Mouse (Mus musculus) liver, postnatal 0 days (tissue): Measurements from ENCODE around the gene Clec2i. TPM values are rescaled to one million over a fixed set of nuclear protein-coding genes. Genes with fewer than 3 reads are reported as not detected.
A peak's percentile ranks its signal among the peaks of the same experiment; 100 is the strongest.

ENCODE experiments used
- ATAC-seq: fragments of 200-750 bp; cut with Nextera tagmentation; 2 replicates; pipeline ENCODE4 v1.8.0; 2017; ENCODE audit warnings: mild to moderate bottlenecking, moderate library complexity
- DNase-seq: peaks from one replicate; pipeline ENCODE4 v3.0.0-alpha.2; 2016
- H3K27ac ChIP-seq: fragments of 300-500 bp; sonication (generic); 2 replicates; pipeline ENCODE4 v1.5.1; 2014; ENCODE audit warnings: antibody characterized with exemption, moderate library complexity, mild to moderate bottlenecking, low read depth
- H3K27me3 ChIP-seq: fragments of 300-500 bp; sonication (generic); 2 replicates; pipeline ENCODE4 v1.6.1; 2014; ENCODE audit warnings: low read length, control low read depth, mixed read lengths; ENCODE audit not compliant: insufficient read depth
- H3K36me3 ChIP-seq: fragments of 300-500 bp; sonication (generic); replicated peaks from 2 replicates; pipeline ENCODE4 v1.6.1; 2014; ENCODE audit warnings: mild to moderate bottlenecking, control low read depth, low read length, moderate library complexity, mixed read lengths; ENCODE audit not compliant: insufficient read depth
- H3K4me1 ChIP-seq: fragments of 300-500 bp; sonication (generic); 2 replicates; pipeline ENCODE4 v1.6.1; 2014; ENCODE audit warnings: antibody characterized with exemption, mild to moderate bottlenecking, control low read depth; ENCODE audit not compliant: insufficient read depth
- H3K4me2 ChIP-seq: fragments of 300-500 bp; sonication (generic); 2 replicates; pipeline ENCODE4 v1.6.1; 2014; ENCODE audit warnings: low read depth, mild to moderate bottlenecking, low read length, moderate library complexity, mixed read lengths
- H3K4me3 ChIP-seq: fragments of 300-500 bp; sonication (generic); 2 replicates; pipeline ENCODE4 v1.5.1; 2014; ENCODE audit warnings: low read depth, low read length
- H3K9ac ChIP-seq: fragments of 300-500 bp; sonication (generic); replicated peaks from 2 replicates; pipeline ENCODE4 v1.6.1; 2014; ENCODE audit warnings: mild to moderate bottlenecking, moderate library complexity
- H3K9me3 ChIP-seq: fragments of 300-500 bp; sonication (generic); 2 replicates; pipeline ENCODE4 v1.6.1; 2016; ENCODE audit warnings: mild to moderate bottlenecking, control low read depth, low read length, mixed read lengths
- CTCF ChIP-seq: sonication (generic); IDR thresholded peaks from 2 replicates; pipeline ENCODE4 v1.5.1; 2016; ENCODE audit warnings: antibody characterized with exemption, low read depth
- EP300 ChIP-seq: IDR thresholded peaks from 2 replicates; pipeline ENCODE4 v1.6.1; 2016; ENCODE audit warnings: antibody characterized with exemption, low read depth, mild to moderate bottlenecking
- WGBS: fragments of 180-500 bp; shearing (Covaris S2); extraction: QIAGEN DNeasy Blood & Tissue Kit; methylation state at CpG from one replicate; pipeline ENCODE4 v1.1.7; 2014; ENCODE audit not compliant: insufficient replicate concordance; 5-methylcytosine and 5-hydroxymethylcytosine counted together
- polyA plus RNA-seq: library from polyadenylated mRNA; unstranded; fragments of >200 nt; fragmentation: Nextera tagmentation; extraction: Ambion mirVana; gene quantifications from 2 replicates; pipeline ENCODE4 v1.2.1, GENCODE M21; 2015

The Clec2i gene
- polyA plus RNA-seq, 1 experiment from 2014 or later: 0.27 TPM

- Histone ChIP-seq H3K27me3 (no peaks in the 10 kb centered on the region), H3K36me3 (no peaks in the 10 kb centered on the region; the same call in 1 of the 2 replicates), H3K4me2 (no peak overlapping the region), H3K4me3 (no peak overlapping the region), H3K27ac (no peak overlapping the region), H3K9me3 (no peaks in the 10 kb centered on the region), H3K9ac (no peak overlapping the region), H3K4me1 (peaks cover 19% of the 10 kb centered on the region)
- ATAC-seq: no peak
- WGBS: 36% methylated on average over 3 of the region's 3 CpGs
- TF ChIP-seq CTCF: no peak
- no peak for TF ChIP-seq EP300
- no peak for DNase-seq
Measured at GRCm38 (mm10) chr6:128852766-128853165, 34.6 kb upstream of the Clec2i start.

- ATAC-seq (peak; percentile 48), DNase-seq (peak; percentile 64)
- Histone ChIP-seq H3K4me1 (peaks cover 19% of the 10 kb centered on the region), H3K9ac (no peak overlapping the region), H3K9me3 (no peaks in the 10 kb centered on the region), H3K36me3 (no peaks in the 10 kb centered on the region; the same call in 1 of the 2 replicates), H3K27ac (no peak overlapping the region), H3K27me3 (no peaks in the 10 kb centered on the region), H3K4me2 (no peak overlapping the region), H3K4me3 (no peak overlapping the region)
- TF ChIP-seq EP300: no peak
- TF ChIP-seq CTCF: peak; percentile 83
- WGBS: 46% methylated on average over 12 of the region's 12 CpGs
Measured at GRCm38 (mm10) chr6:128854024-128854820, 33.2 kb upstream of the Clec2i start.

DNA sequence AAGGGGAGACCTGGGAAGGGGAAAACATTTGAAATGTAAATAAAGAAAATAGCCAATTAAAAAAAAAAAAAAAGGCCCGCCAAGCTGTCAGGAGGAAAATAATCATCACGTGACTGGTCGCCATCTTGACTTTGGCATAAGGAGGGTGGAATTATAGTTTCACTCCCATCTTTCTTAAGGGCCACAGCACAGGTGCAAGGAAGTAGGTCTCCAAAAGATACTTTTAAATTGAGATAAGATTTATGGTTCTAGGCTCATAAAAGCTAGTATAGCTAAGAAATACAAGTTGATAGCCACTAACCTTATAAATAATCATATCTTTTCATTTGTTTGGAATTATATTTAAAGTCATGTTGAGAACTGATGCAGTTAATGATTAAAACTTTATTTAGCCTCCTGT lies 32.5 kb upstream of the Clec2i start:
- 83% methylated on average over 3 of the region's 3 CpGs for WGBS
- Histone ChIP-seq H3K4me1 (peaks cover 19% of the 10 kb centered on the region), H3K36me3 (no peaks in the 10 kb centered on the region), H3K9ac (no peak overlapping the region), H3K9me3 (no peaks in the 10 kb centered on the region), H3K27me3 (no peaks in the 10 kb centered on the region), H3K27ac (no peak overlapping the region), H3K4me3 (no peak overlapping the region), H3K4me2 (no peak overlapping the region)
- TF ChIP-seq EP300: no peak
- ATAC-seq: no peak
- DNase-seq: no peak

DNA sequence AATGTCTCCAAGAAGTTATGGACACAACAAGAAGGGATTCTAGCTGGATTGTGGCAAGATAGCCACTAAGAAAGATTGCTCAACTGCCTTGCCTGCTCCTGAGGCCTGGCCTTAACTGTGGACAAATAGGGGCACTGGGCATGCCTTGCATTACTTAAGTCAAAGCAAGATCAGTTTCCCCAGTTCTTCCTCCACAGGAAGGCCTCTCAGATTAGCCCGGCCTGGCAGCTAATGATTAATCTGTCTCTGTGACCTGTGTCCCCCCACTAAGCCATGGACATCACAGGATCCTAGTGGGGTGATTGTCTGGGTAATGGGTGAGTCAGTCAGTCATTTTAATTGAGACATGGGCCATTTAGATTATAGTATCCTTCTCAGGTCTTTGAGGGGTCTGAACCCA lies 31.9 kb upstream of the Clec2i start:
- no peaks in the 10 kb centered on the region for H3K27me3 ChIP-seq
- no peaks in the 10 kb centered on the region for H3K36me3 ChIP-seq
- ATAC-seq: no peak
- H3K4me3 ChIP-seq: no peak overlapping the region
- H3K4me1 ChIP-seq: peaks cover 17% of the 10 kb centered on the region
- no peak overlapping the region for H3K4me2 ChIP-seq
- DNase-seq: no peak
- 18% methylated on average over 1 of the region's 1 CpGs for WGBS
- TF ChIP-seq CTCF (no peak), EP300 (no peak)
- H3K9me3 ChIP-seq: no peaks in the 10 kb centered on the region
- H3K9ac ChIP-seq: no peak overlapping the region
- no peak overlapping the region for H3K27ac ChIP-seq

- H3K4me1 ChIP-seq: peaks cover 15% of the 10 kb centered on the region
- no peak for TF ChIP-seq CTCF
- 0 out of 2 replicates have a peak, but pooled peaks have one; percentile 23 for TF ChIP-seq EP300
- H3K4me3 ChIP-seq: no peak overlapping the region
- ATAC-seq (peak; percentile 51), DNase-seq (no peak)
- H3K27me3 ChIP-seq: no peaks in the 10 kb centered on the region
- no peaks in the 10 kb centered on the region for H3K9me3 ChIP-seq
- no peaks in the 10 kb centered on the region for H3K36me3 ChIP-seq
- H3K4me2 ChIP-seq: no peak overlapping the region
- 59% methylated on average over 5 of the region's 5 CpGs for WGBS
- H3K27ac ChIP-seq: no peak overlapping the region
- no peak overlapping the region for H3K9ac ChIP-seq
Measured at GRCm38 (mm10) chr6:128856250-128856649, 31.1 kb upstream of the Clec2i start.

- Histone ChIP-seq H3K9ac (no peak overlapping the region), H3K4me1 (peaks cover 8% of the 10 kb centered on the region; the same call in 1 of the 2 replicates), H3K9me3 (no peaks in the 10 kb centered on the region), H3K4me2 (no peak overlapping the region), H3K36me3 (no peaks in the 10 kb centered on the region), H3K27me3 (no peaks in the 10 kb centered on the region), H3K4me3 (no peak overlapping the region), H3K27ac (no peak overlapping the region)
- DNase-seq: no peak
- 75% methylated on average over 2 of the region's 2 CpGs for WGBS
- TF ChIP-seq EP300 (no peak), CTCF (no peak)
- no peak for ATAC-seq
Measured at GRCm38 (mm10) chr6:128857976-128858375, 29.4 kb upstream of the Clec2i start.
